Mouse (Mus musculus) kidney, postnatal 36 days (tissue): ENCODE data around the gene Cckbr.
A peak's percentile ranks its signal among the peaks of the same experiment; 100 is the strongest.

ENCODE experiments used
- DNase-seq, 2 experiments: peaks; one replicate each; pipeline ENCODE4 v3.0.0; 2021 to 2022; ENCODE audit warnings: mixed read lengths in 2 of 2

Cckbr gene

DNA sequence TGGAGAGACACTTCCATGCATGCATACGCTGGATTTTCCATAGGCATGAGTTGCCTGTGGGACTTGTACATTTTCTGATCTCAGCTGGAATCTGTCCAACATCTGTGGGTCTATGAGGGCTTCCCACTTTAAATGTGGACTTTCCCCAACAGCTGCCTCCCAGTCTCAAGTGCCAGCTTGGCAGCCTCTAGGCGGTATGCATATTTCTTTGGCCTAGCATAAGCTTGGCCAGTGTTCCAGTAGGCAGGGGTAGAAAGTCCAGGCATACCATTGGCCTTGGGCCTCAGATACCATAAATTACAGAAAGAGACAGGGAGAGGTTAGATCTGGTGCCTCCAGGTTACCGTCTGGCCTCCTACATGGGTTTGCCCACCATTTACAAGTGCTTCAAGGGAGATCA, 72.3 kb downstream of the Cckbr start:
- DNase-seq = no peak

DNA sequence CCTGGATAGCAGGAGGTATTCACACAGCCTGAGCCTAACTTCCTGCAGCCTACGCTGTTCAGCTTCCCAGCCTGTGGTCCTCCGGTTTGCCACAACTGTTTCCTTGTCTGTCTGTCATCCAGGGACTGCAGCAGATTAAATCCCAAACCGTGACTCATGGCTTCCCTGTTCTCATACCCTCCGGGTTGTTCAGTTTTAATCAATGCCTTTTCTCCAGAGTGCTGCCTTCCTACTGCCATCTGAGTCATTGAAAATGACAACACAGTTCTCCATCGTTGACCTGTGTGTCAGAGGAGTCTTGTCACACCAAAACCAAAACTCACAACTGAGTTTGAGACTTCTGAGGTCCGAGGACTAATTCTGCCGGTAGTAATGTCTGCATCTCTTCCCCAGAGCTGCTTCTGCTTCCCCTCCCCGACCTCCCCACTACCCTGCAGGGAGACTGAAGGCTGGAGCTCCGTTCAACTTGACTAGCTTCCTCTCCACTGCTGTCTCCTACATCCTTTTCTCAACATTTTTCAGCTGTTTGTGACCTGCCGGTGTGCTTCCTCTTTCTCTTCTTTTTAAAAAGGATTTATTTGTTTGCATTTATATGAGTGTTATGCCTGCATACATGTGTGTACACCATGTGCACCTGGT, 73.4 kb downstream of the Cckbr start:
- no peak for DNase-seq

GRCm38 (mm10) chr7:105499676-105500075, 74.1 kb downstream of the Cckbr start:
- DNase-seq = no peak

DNA sequence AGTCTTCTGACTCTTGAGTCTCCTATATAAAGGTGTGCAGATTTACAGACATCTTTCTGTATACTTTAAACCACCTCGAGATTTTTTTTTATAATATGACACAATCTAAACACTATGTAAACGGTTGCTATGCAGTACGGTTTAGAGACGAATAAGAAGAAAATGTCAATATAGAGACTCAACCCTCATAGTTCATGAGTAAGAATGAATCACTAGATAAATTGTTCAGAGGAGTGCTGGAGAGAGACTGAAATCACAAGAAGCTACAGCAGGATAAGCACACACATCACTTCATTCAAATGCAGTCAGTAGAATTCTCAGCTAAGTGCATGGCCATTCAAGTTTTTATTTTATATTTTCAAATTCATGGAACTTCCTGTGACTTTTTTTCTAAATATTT, 76.5 kb downstream of the Cckbr start:
- no peak for DNase-seq

DNA sequence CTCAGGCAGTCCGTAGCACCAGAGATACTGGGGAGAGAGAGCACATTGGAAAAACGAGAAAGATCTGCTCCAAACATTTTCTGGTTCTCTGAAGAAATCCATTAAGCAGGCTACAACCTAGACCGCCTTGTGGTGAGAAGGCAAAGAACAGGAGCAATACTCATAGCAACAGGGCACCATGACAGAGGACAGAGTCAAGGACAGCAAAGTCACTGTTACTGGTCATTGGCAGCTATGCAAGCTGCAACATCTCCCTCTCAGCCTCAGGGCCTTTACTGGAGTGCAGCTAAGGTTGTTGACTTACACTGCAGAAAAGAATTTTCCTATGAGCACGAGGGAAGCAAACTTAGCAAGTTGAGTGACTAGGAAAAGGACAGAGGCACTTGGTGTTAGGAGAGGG, 81.7 kb downstream of the Cckbr start:
- no peak for DNase-seq

DNA sequence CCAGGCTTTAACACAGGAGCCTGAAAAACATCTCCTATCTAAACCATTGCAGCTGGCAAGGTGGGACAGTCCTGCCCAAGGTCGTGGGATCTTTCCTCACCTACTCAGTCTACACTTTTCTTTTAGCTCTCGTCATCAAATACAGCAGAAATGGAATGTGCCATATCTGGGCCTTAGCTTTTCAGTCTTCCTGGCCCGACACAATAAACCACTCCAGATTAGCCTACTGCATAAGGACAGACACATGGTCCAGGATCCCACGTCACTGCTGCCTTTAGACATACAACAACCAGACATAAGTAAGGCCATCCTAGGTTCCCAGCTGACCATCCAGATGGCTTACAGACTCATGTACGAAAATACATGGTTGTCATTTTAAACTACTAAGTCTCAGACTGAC, 84.6 kb downstream of the Cckbr start:
- no peak for DNase-seq

GRCm38 (mm10) chr7:105513845-105514291, 88.3 kb downstream of the Cckbr start:
- no peak for DNase-seq

GRCm38 (mm10) chr7:105514561-105514960, 89.0 kb downstream of the Cckbr start:
- no peak for DNase-seq

- peak; percentile 50 to 87 for DNase-seq
These were observed 89.6 kb downstream of the Cckbr start for GRCm38 (mm10) chr7:105515178-105515577.

GRCm38 (mm10) chr7:105516669-105517360, 91.3 kb downstream of the Cckbr start:
- peak; percentile 12 to 65 for DNase-seq

DNA sequence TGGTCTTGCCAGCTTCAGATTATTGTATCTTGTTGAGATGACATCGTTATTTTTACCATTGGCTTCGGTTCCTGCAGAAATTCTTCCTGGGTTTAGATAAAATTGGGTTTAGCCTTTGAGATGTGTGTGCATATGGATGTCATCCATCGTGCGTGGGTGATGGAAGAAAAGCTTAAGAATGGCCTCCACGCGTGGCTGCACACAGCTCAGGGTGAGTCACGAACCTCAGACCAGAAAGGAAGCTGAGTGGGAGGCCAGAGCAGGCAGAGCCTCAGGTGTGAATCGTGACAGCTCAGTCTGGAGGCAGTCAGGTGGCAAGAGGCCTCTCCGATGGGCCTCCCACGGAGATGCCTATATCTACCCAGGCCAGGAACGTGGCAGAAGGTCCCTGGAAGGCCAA, 93.8 kb downstream of the Cckbr start:
- no peak for DNase-seq

DNA sequence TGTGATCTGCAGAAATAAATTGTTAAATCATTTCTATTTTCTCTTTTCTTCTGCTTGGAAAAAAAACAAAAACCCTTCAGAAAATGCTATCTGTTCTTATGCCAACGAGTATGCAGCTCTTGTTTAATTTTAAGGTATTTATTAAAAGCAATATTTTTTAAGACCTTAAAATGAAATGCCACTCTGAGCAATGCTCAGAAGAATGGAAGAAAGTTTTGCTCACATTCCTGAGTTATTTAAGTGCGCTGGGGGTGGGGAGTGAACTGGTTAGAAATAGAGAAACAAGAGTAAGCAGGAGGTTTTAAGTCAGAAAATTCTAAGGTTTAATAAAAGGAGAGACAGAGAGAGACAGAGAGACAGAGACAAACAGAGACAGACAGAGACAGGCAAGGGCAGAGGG, 94.2 kb downstream of the Cckbr start:
- DNase-seq = no peak

- peak; percentile 57 to 79 for DNase-seq
These were observed 94.7 kb downstream of the Cckbr start for GRCm38 (mm10) chr7:105520201-105520600.
